Mouse (Mus musculus): ENCODE results near the gene Cavin3. TPM values are rescaled to one million over a fixed set of nuclear protein-coding genes. Genes with fewer than 3 reads are reported as not detected.
"Not testable (repeated sequence)": the region's sequence is repeated elsewhere in the genome, so short reads cannot be mapped to it uniquely, and the experiment has no call there.

Cavin3 gene
- polyA plus RNA-seq, 1 experiment from 2014 or later, result 113 TPM

- peaks cover 10% of the 10 kb centered on the region for H3K4me1 ChIP-seq (ENCODE audit: control insufficient read depth, insufficient read depth, low read length)
- H3K4me3 ChIP-seq (ENCODE audit: low read depth, low read length), result no peak overlapping the region
- no peaks in the 10 kb centered on the region for H3K9me3 ChIP-seq (ENCODE audit: control insufficient read depth, low read depth, low read length)
- WGBS, result 86% methylated on average over 1 of the region's 1 CpGs
- no peaks in the 10 kb centered on the region for H3K27me3 ChIP-seq (ENCODE audit: control insufficient read depth, insufficient read depth, low read length)
- no peaks in the 10 kb centered on the region for H3K36me3 ChIP-seq (ENCODE audit: control insufficient read depth, insufficient read depth, low read length)
- no peak for ATAC-seq (ENCODE audit: insufficient number of reproducible peaks, insufficient read depth, low FRiP score, low read depth)
- no peak overlapping the region for H3K27ac ChIP-seq (ENCODE audit: low read length)
- no peak overlapping the region for H3K9ac ChIP-seq (replicated peaks; ENCODE audit: low read depth, low read length)
- no peak overlapping the region for H3K4me2 ChIP-seq (replicated peaks; ENCODE audit: low read depth, low read length)
Observed at GRCm38 (mm10) chr7:105477433-105477700, 4.7 kb downstream of the Cavin3 start.

GRCm38 (mm10) chr7:105476683-105477432 is 5.2 kb downstream of the Cavin3 start:
- H3K9ac ChIP-seq (replicated peaks; ENCODE audit: low read depth, low read length), result no peak overlapping the region
- 63% methylated on average over 10 of the region's 10 CpGs for WGBS
- H3K4me1 ChIP-seq (ENCODE audit: control insufficient read depth, insufficient read depth, low read length), result peaks cover 7% of the 10 kb centered on the region; the same call in 1 of the 2 replicates
- H3K27me3 ChIP-seq (ENCODE audit: control insufficient read depth, insufficient read depth, low read length), result no peaks in the 10 kb centered on the region
- ATAC-seq (ENCODE audit: insufficient number of reproducible peaks, insufficient read depth, low FRiP score, low read depth), result no peak
- H3K4me2 ChIP-seq (replicated peaks; ENCODE audit: low read depth, low read length), result no peak overlapping the region
- no peaks in the 10 kb centered on the region for H3K9me3 ChIP-seq (ENCODE audit: control insufficient read depth, low read depth, low read length)
- no peak overlapping the region for H3K27ac ChIP-seq (ENCODE audit: low read length)
- no peaks in the 10 kb centered on the region for H3K36me3 ChIP-seq (ENCODE audit: control insufficient read depth, insufficient read depth, low read length)
- H3K4me3 ChIP-seq (ENCODE audit: low read depth, low read length), result no peak overlapping the region

- no peaks in the 10 kb centered on the region for H3K36me3 ChIP-seq (ENCODE audit: control insufficient read depth, insufficient read depth, low read length)
- H3K9ac ChIP-seq (replicated peaks; ENCODE audit: low read depth, low read length), result no peak overlapping the region
- no peak overlapping the region for H3K27ac ChIP-seq (ENCODE audit: low read length)
- 81% methylated on average over 7 of the region's 7 CpGs for WGBS
- H3K4me2 ChIP-seq (replicated peaks; ENCODE audit: low read depth, low read length), result no peak overlapping the region
- H3K27me3 ChIP-seq (ENCODE audit: control insufficient read depth, insufficient read depth, low read length), result no peaks in the 10 kb centered on the region
- peaks cover 2% of the 10 kb centered on the region; the same call in 1 of the 2 replicates for H3K4me1 ChIP-seq (ENCODE audit: control insufficient read depth, insufficient read depth, low read length)
- no peak overlapping the region for H3K4me3 ChIP-seq (ENCODE audit: low read depth, low read length)
- ATAC-seq (ENCODE audit: insufficient number of reproducible peaks, insufficient read depth, low FRiP score, low read depth), result no peak
- H3K9me3 ChIP-seq (ENCODE audit: control insufficient read depth, low read depth, low read length), result no peaks in the 10 kb centered on the region
Observed at GRCm38 (mm10) chr7:105475396-105475949, 6.6 kb downstream of the Cavin3 start.

GRCm38 (mm10) chr7:105474771-105475315 is 7.3 kb downstream of the Cavin3 start:
- Histone ChIP-seq H3K9me3 (ENCODE audit: control insufficient read depth, low read depth, low read length) (no peaks in the 10 kb centered on the region), H3K4me3 (ENCODE audit: low read depth, low read length) (no peak overlapping the region), H3K27ac (ENCODE audit: low read length) (no peak overlapping the region), H3K4me1 (ENCODE audit: control insufficient read depth, insufficient read depth, low read length) (no peaks in the 10 kb centered on the region), H3K9ac (replicated peaks; ENCODE audit: low read depth, low read length) (no peak overlapping the region), H3K27me3 (ENCODE audit: control insufficient read depth, insufficient read depth, low read length) (no peaks in the 10 kb centered on the region), H3K36me3 (ENCODE audit: control insufficient read depth, insufficient read depth, low read length) (no peaks in the 10 kb centered on the region), H3K4me2 (replicated peaks; ENCODE audit: low read depth, low read length) (no peak overlapping the region)
- ATAC-seq (ENCODE audit: insufficient number of reproducible peaks, insufficient read depth, low FRiP score, low read depth), result no peak
- WGBS, result 73% methylated on average over 4 of the region's 4 CpGs

- H3K4me2 ChIP-seq (replicated peaks; ENCODE audit: low read depth, low read length), result no peak overlapping the region
- H3K9ac ChIP-seq (replicated peaks; ENCODE audit: low read depth, low read length), result no peak overlapping the region
- no peak for ATAC-seq (ENCODE audit: insufficient number of reproducible peaks, insufficient read depth, low FRiP score, low read depth)
Observed at GRCm38 (mm10) chr7:105472607-105473006, 9.5 kb downstream of the Cavin3 start.

GRCm38 (mm10) chr7:105465505-105465904 is 16.6 kb downstream of the Cavin3 start:
- not testable (repeated sequence) for H3K9ac ChIP-seq (replicated peaks; ENCODE audit: low read depth, low read length); H3K4me1 ChIP-seq (ENCODE audit: control insufficient read depth, insufficient read depth, low read length); ATAC-seq (ENCODE audit: insufficient number of reproducible peaks, insufficient read depth, low FRiP score, low read depth); H3K4me3 ChIP-seq (ENCODE audit: low read depth, low read length); H3K36me3 ChIP-seq (ENCODE audit: control insufficient read depth, insufficient read depth, low read length); H3K4me2 ChIP-seq (replicated peaks; ENCODE audit: low read depth, low read length); H3K27me3 ChIP-seq (ENCODE audit: control insufficient read depth, insufficient read depth, low read length); H3K27ac ChIP-seq (ENCODE audit: low read length); H3K9me3 ChIP-seq (ENCODE audit: control insufficient read depth, low read depth, low read length)
- WGBS, result 82% methylated on average over 5 of the region's 5 CpGs

More at GRCm38 (mm10) chr7:105472607-105473006, 9.5 kb downstream of the Cavin3 start:
- 46% methylated on average over 1 of the region's 1 CpGs for WGBS
- H3K9me3 ChIP-seq (ENCODE audit: control insufficient read depth, low read depth, low read length), result no peaks in the 10 kb centered on the region
- H3K4me1 ChIP-seq (ENCODE audit: control insufficient read depth, insufficient read depth, low read length), result no peaks in the 10 kb centered on the region
- no peak overlapping the region for H3K27ac ChIP-seq (ENCODE audit: low read length)
- no peak overlapping the region for H3K4me3 ChIP-seq (ENCODE audit: low read depth, low read length)
- H3K27me3 ChIP-seq (ENCODE audit: control insufficient read depth, insufficient read depth, low read length), result no peaks in the 10 kb centered on the region
- H3K36me3 ChIP-seq (ENCODE audit: control insufficient read depth, insufficient read depth, low read length), result no peaks in the 10 kb centered on the region

GRCm38 (mm10) chr7:105458546-105458945 is 23.6 kb downstream of the Cavin3 start:
- no peak for ATAC-seq (ENCODE audit: insufficient number of reproducible peaks, insufficient read depth, low FRiP score, low read depth)
- Histone ChIP-seq H3K9ac (replicated peaks; ENCODE audit: low read depth, low read length) (no peak overlapping the region), H3K36me3 (ENCODE audit: control insufficient read depth, insufficient read depth, low read length) (no peaks in the 10 kb centered on the region), H3K27ac (ENCODE audit: low read length) (no peak overlapping the region), H3K4me2 (replicated peaks; ENCODE audit: low read depth, low read length) (no peak overlapping the region), H3K9me3 (ENCODE audit: control insufficient read depth, low read depth, low read length) (no peaks in the 10 kb centered on the region), H3K27me3 (ENCODE audit: control insufficient read depth, insufficient read depth, low read length) (no peaks in the 10 kb centered on the region), H3K4me1 (ENCODE audit: control insufficient read depth, insufficient read depth, low read length) (no peaks in the 10 kb centered on the region), H3K4me3 (ENCODE audit: low read depth, low read length) (no peak overlapping the region)

GRCm38 (mm10) chr7:105453345-105453744 is 28.8 kb downstream of the Cavin3 start:
- 86% methylated on average over 4 of the region's 4 CpGs for WGBS
- H3K9me3 ChIP-seq (ENCODE audit: control insufficient read depth, low read depth, low read length); H3K27ac ChIP-seq (ENCODE audit: low read length); H3K4me2 ChIP-seq (replicated peaks; ENCODE audit: low read depth, low read length); H3K36me3 ChIP-seq (ENCODE audit: control insufficient read depth, insufficient read depth, low read length); ATAC-seq (ENCODE audit: insufficient number of reproducible peaks, insufficient read depth, low FRiP score, low read depth); H3K4me3 ChIP-seq (ENCODE audit: low read depth, low read length); H3K4me1 ChIP-seq (ENCODE audit: control insufficient read depth, insufficient read depth, low read length); H3K9ac ChIP-seq (replicated peaks; ENCODE audit: low read depth, low read length); H3K27me3 ChIP-seq (ENCODE audit: control insufficient read depth, insufficient read depth, low read length): not testable (repeated sequence)

All from stomach, embryonic 14.5 days (tissue).